Mouse (Mus musculus) gastrocnemius, adult 2 months (tissue): ENCODE measurements around the gene Ripk3. TPM values are rescaled to one million over a fixed set of nuclear protein-coding genes. Genes with fewer than 3 reads are reported as not detected.
A peak's percentile ranks its signal among the peaks of the same experiment; 100 is the strongest.

Source experiments
- DNase-seq: peaks from one replicate; pipeline ENCODE4 v3.0.0; 2022
- H3K27ac ChIP-seq: fragments of 200-600 bp; 2 replicates; pipeline ENCODE4 v1.8.1; 2022; ENCODE audit warnings: mild to moderate bottlenecking
- H3K4me3 ChIP-seq: fragments of 200-600 bp; 2 replicates; pipeline ENCODE4 v1.8.1; 2022; ENCODE audit warnings: mild to moderate bottlenecking, moderate library complexity
- CTCF ChIP-seq: fragments of 200-600 bp; IDR thresholded peaks from 2 replicates; pipeline ENCODE4 v1.8.1; 2022; ENCODE audit warnings: antibody characterized with exemption, mild to moderate bottlenecking, moderate library complexity
- intact Hi-C: fragments of 180-260 bp; cut with DNase I; formaldehyde crosslinking; loops from one replicate; pipeline ENCODE4 v1.15.1; 2025
- long read RNA-seq, 2 experiments: library from polyadenylated mRNA; stranded (forward); transcript quantifications; one replicate each; pipeline ENCODE4 v2.0.0; 2021
- total RNA-seq, 2 experiments: library from RNA; stranded (reverse); gene quantifications; 2 replicates each; pipeline ENCODE4 v1.2.3; 2021

Gene Ripk3
- total RNA-seq, result 1 to 10 TPM in 1 of 2 experiments, under 1 TPM in 1; 0.64 to 1.1 TPM
- long read RNA-seq, experiment 1, partial matches to known transcripts, result 0 of 1 reads
- long read RNA-seq, experiment 1, other reads (novel, unspliced or antisense), result 0 of 1 reads
- long read RNA-seq, experiment 2, result 0 reads

DNA sequence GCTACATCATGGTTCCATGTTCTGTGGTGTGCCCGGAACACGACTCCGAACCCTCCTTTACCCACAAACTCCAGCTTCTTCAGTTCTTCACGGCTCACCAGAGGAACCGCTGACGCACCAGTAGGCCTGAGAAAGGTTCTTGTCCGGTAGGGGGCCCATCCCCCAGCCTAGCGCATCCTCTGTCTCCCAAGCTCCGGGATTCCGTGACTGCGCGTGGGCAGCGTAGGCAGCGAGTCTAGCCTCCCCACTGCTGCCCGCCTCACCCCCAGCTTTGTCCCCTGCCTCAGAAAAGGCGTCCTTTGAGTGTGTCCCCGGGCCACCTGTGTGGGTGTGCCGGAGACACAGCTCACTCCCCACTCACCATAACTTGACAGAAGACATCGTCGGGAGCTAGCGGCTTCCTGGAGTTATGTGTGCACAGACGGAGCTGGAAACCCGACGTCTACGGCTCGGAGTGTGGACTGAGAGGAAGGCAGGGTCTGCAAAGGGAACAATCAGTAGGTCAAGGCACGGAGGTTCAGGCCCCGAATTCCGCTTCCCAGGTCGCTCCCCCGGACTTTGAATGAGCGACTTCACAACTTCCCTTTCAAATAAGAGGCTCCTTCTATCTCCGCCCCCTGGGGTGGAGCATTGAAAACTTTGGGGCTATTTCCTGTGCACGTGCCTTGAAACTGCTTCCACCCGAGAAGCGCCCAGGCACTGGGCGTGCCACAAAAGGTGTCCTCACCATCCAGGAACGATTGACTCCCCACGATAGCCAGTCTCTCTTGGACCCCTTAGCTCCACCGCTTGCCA lies at the start of gene Ripk3:
Ripk3 (minus strand) TSS at position 610 of the 795 bp plus-strand sequence.
- Histone ChIP-seq H3K27ac (no peak within 1 kb of the TSS; the same call in 1 of the 2 replicates), H3K4me3 (peak within 1 kb of the TSS; percentile 69)
- intact Hi-C loops, result no loop called here
- TF ChIP-seq CTCF, result no peak
- peak; percentile 50 for DNase-seq

DNA sequence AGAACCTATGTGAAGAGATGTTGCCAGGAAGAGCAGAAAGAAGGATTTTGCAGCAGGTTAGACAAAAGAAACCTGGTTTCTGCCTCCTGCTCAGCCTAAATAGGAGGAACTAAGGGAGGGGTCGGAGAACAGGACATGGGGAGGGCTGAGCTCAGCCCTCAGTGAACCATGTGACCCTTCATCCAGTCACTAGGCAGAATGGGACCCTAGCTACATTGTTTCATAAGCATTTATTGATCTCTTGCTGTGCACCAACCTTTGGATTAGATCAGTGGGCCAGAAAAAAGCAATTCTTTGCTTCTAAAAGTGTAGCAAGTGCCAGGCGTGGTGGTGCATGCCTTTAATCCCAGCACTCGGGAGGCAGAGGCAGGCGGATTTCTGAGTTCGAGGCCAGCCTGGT lies 49.6 kb upstream of the Ripk3 start:
- no peak for DNase-seq
- Histone ChIP-seq H3K4me3 (no peak overlapping the region), H3K27ac (no peak overlapping the region)
- intact Hi-C loops, result no loop called here
- no peak for TF ChIP-seq CTCF

DNA sequence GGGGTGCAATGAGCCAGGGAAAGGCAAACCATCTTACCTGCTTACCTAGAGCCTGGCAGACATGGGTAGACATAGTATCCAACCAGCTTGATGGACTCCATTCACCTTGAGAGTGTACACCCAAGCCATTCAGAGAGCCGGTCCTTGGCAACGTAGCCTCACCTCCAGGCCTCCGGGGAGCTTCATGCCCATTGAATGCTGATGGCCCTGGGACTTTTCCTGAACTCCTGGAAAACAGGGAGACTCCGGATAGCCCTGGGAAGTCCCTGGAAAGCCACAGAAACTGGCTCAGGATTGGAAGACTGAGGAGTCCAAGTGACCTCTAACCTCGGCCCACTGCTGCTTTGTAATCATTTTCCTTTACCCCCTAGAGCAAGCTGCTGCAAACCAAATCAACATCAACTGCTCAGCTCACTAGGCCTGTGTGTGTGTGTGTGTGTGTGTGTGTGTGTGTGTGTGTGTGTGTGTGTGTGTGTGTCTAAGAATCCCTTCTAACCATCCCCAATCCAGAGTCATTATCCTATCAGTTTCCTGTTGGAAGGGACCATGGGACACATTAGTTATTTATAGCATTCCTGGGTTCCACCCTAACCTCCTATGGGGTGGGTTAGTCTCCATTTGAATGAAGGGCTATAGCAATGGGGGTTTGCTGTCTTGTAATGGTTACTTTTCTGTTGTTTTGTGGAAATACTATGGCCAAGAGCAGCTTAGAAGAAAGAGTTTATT lies 46.3 kb upstream of the Ripk3 start:
- DNase-seq, result no peak
- intact Hi-C loops, result no loop called here
- H3K4me3 ChIP-seq, result no peak overlapping the region
- TF ChIP-seq CTCF, result no peak
- no peak overlapping the region for H3K27ac ChIP-seq

DNA sequence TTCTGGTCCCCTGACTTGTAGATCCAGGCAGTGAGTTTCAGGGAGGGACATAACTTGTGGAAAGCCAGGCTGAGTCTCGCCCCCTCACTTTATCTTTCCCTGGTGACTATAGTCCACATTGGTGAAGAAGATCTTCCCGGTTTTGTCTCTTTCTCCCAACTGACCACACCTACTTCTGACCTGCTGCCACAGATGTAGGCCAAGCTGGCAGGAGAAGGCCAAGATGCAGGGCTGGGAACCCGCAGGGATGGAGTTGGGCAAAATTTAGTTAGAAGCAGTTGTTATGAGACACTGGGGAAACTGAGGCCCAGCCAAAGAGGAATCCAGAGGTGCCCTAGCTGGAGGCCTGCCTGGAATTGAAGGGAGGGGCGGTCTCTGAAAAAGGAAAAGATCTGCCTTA lies 44.5 kb upstream of the Ripk3 start:
- intact Hi-C loops, result no loop called here
- TF ChIP-seq CTCF, result no peak
- no peak overlapping the region for H3K4me3 ChIP-seq

DNA sequence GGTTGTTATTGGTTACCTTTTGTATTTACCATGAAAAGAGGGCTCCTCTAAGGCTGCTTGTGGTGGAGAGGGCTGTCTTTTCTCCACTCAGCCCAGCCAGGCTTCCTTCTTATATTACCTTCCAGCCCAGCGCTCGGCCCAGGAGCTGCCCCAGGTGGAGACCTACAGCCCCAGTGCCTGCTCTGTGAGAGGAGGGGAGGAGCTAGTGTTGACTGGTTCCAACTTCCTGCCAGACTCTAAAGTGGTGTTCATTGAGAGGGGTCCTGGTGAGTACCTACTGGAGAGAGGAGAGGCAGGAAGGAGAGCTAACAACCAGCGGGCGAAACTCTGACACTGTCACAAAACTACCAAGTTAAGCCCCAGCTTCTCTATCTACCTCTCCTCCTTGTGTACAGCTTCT lies 41.7 kb upstream of the Ripk3 start:
- no peak for TF ChIP-seq CTCF
- no peak overlapping the region for H3K4me3 ChIP-seq
- no peak for DNase-seq
- no peak overlapping the region for H3K27ac ChIP-seq
- intact Hi-C loops, result no loop called here

More for the DNA sequence above, 44.5 kb upstream of the Ripk3 start:
- no peak for DNase-seq
- no peak overlapping the region for H3K27ac ChIP-seq

DNA sequence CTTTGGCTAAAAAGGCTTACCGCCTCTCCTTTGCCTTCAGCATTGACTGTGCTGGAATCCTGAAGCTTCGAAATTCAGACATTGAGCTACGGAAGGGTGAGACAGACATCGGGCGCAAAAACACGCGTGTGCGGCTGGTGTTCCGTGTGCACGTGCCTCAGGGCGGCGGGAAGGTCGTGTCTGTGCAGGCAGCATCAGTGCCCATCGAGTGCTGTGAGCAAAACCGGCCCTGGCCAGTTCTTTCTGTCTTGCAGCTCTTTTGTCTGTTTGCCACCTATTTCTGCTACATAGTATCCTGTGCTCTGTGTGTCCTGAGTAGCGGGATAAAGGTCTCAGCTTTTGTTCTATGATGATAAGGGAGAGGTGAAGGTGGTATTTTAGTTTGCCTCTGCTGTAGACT lies 41.2 kb upstream of the Ripk3 start:
- no peak for DNase-seq
- Histone ChIP-seq H3K4me3 (no peak overlapping the region), H3K27ac (no peak overlapping the region)
- no peak for TF ChIP-seq CTCF
- intact Hi-C loops, result no loop called here

DNA sequence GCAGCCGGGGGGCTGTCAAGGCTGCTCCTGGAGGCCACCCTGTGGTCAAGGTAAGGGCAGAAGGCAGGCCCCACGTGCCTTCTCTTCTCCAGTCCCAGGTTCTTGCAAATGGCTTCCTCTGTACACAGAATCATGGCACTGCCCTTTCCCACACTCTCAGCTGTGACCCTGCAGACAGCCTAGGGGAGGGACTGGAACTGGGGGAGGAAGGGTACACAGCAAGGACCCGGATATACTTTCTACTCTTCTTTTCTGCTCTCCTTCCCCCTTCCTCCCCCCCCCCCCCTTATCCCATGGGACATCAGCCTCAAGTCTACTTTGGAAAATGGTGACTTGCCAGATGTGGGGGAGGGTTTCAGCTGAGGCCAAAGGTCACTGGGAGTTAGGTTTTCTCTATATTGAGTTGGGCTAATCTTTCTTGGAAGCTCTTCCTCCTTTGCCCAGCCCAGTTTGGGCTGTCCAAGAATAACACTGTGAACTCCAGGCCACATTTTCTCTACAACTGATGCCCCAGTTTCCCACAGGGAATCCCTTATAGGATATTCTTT lies 40.1 kb upstream of the Ripk3 start:
- no peak overlapping the region; the same call in 1 of the 2 replicates for H3K4me3 ChIP-seq
- H3K27ac ChIP-seq, result peak overlapping the region; percentile 56
- DNase-seq, result no peak
- no peak for TF ChIP-seq CTCF
- intact Hi-C loops, result no loop called here

DNA sequence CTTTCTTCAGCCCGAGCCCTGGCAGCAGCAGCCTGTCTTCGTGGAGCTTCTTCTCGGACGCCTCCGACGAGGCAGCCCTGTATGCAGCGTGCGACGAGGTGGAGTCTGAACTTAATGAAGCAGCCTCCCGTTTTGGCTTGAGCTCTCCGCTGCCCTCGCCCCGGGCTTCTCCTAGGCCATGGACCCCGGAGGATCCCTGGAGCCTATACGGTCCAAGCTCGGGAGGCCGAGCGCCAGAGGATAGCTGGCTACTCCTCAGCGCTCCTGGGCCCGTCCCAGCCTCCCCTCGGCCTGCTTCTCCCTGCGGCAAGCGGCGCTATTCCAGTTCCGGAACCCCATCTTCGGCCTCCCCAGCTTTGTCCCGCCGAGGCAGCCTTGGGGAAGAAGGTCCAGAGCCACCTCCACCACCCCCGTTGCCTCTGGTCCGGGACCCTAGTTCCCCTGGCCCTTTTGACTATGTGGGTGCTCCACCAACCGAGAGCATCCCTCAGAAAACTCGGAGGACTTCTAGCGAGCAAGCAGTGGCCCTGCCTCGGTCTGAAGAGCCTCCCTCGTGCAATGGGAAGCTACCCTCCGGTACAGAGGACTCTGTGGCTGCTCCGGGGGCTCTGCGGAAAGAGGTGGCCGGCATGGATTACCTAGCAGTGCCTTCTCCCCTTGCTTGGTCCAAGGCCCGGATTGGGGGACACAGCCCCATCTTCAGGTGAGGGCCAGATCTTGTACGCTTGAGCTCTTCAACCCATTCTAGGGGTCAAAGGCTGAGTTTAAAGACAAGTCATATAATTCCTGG lies 38.1 kb upstream of the Ripk3 start:
- H3K27ac ChIP-seq, result peak overlapping the region; percentile 92
- peak; percentile 54 for DNase-seq
- no peak for TF ChIP-seq CTCF
- intact Hi-C loops, result no loop called here
- H3K4me3 ChIP-seq, result peak overlapping the region; percentile 83

DNA sequence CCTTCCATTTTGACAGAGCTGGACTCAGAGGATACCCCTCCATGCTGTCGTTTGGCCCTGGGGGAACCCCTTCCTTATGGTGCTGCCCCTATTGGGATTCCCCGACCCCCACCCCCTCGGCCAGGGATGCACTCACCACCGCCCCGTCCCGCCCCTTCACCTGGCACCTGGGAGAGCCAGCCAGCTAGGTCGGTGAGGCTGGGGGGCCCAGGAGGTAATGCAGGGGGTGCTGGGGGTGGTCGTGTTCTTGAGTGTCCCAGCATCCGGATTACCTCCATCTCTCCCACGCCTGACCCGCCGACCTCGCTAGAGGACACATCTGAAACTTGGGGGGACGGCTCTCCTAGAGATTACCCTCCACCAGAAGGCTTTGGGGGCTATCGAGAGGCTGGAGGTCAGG lies 37.5 kb upstream of the Ripk3 start:
- peak overlapping the region; percentile 92 for H3K27ac ChIP-seq
- peak overlapping the region; percentile 83 for H3K4me3 ChIP-seq
- peak; percentile 28 for DNase-seq
- intact Hi-C loops, result no loop called here
- TF ChIP-seq CTCF, result no peak

DNA sequence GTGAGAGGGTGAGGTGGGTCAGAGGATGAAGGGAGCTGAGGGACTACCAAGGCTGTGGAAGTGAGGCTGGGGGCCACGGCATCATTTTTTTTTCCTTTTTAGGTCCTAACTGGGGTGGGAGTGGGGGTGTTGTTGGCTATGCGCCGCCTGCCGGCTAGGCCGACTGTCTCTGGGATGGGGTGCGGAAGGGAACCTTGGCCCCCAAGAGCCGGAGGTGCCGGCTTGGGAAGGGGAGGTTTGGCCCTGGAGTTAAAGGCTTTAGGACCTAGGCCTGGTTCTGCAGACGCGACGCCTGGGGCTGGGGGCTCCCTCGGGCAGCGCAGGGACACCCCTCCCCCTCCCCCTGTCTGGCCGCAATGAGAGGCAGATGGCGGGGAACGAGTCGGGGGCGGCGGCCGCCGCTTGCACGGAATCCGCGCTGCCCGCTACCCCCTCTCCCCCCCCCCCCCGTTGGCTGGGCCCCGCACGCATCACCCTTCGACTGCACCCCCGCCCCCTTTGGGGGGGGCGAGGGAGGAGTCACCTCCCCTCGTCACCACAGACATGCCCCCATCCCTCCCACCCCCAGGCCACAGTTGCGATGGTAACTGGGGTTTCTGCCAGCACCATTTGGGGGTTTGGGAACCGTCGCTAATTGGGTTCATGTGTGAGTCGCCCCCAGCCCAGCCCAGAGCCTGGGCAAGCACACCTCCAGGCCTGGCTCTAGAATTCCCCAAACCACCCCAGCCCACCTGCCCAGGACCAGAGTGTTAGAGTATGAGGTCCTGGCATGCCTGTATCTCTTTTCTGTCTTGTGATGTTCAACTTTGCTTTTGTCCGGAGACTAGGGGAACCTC lies 36.8 kb upstream of the Ripk3 start:
- peak; percentile 12; the same call in 1 of the 2 replicates for TF ChIP-seq CTCF
- Histone ChIP-seq H3K27ac (peak overlapping the region; percentile 92), H3K4me3 (peak overlapping the region; percentile 83)
- DNase-seq, result peak; percentile 64
- intact Hi-C loops, result no loop called here

DNA sequence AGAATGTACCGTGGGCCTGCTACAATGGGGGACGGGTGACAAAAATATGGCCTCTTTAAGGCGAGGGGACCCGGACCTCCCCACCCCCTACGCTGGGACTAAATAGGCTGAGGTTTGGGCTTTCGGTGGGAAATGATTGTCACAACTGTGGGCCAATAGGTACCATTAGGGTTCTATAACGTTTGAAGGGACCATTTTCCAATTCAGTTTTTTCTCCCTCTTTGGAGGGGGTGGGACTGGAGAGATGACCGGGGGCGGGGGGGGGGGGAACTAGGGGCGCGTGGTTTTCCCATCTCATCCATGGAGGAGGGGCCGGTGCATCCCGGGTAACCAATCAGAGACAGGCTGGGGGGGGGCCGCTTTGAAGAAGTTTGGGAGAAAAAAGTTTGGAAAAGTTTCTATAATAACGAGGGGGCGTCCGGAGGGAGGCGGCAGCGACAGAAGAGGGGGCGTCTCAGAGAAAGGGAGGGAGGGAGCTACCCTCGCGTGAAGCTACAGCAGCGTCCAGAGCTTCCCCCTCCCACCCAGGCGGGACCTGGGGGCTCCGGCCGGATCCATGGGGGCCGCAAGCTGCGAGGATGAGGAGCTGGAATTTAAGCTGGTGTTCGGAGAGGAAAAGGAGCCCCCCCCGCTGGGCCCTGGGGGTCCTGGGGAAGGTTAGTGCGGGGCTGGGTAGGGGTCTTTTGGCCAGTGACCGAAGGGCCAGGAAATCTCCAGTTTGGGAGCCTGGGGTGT lies 36.0 kb upstream of the Ripk3 start:
- Histone ChIP-seq H3K4me3 (peak overlapping the region; percentile 83), H3K27ac (peak overlapping the region; percentile 92)
- TF ChIP-seq CTCF, result no peak
- peak; percentile 73 for DNase-seq
- intact Hi-C loops, result no loop called here
